Mouse (Mus musculus): ENCODE measurements at regions not wholly inside any gene's neighbourhood (a gene's known extent, or its start where the extent isn't known, plus 50 kb on each side); places are given as distances from the start of the nearest gene placed in this dataset.

DNA sequence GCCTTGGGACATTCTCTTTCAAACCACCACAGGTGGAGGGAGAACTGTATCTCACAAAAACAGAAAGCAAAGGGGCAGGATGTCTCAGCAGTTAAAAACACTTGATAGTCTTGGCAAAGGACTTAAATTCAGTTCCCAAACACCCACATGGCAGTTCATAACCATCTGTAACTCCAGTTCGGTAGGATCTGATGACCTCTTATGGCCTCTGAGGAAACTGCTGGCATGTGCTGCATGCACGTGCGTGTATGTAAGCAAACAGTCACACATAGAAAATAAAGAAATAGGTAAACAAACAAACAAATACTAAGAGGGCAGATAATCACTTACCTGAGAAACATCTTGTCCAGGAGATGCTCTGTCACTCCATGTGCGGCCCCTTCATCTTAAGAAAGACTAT, 129.4 kb upstream of the Ufm1 start:
- DNase-seq (ENCODE audit: low read depth, low spot score) (no peak), ATAC-seq (no peak)
- peak; percentile 11 for TF ChIP-seq CTCF (IDR thresholded peaks at IDR 0.05)
- ChIA-PET POLR2A (no interaction called here), CTCF (no interaction called here)
- in situ Hi-C loops (cut with MboI; ENCODE audit: low pct_unique_long_range_greater_than_20kb): no loop called here
- peaks cover 67% of the 10 kb centered on the region for H3K27me3 ChIP-seq

DNA sequence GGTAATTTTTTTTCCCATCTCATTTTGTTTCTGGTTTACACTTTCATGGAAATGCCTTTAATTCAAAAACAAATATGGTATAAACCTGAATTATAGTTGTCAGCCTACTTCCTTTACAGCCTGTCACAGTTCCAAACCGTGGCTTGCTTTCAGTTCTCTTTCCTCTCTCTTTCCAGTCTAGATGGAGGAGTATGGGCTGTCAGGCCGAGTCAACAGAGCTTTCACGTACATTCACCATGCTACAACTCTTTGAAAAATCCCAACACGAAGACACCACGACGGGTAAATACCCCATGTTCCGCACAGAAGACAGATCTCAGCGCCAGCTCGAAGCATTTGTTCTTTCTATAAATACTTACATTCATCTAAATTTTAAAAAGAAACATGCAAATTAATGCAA, 125.2 kb upstream of the Ufm1 start:
- in situ Hi-C loops (cut with MboI; ENCODE audit: low pct_unique_long_range_greater_than_20kb): no loop called here
- TF ChIP-seq CTCF (IDR thresholded peaks at IDR 0.05): no peak
- CTCF ChIA-PET: no interaction called here
- POLR2A ChIA-PET: no interaction called here
- no peak for DNase-seq (ENCODE audit: low read depth, low spot score)
- ATAC-seq: no peak
- peaks cover 37% of the 10 kb centered on the region for H3K27me3 ChIP-seq

DNA sequence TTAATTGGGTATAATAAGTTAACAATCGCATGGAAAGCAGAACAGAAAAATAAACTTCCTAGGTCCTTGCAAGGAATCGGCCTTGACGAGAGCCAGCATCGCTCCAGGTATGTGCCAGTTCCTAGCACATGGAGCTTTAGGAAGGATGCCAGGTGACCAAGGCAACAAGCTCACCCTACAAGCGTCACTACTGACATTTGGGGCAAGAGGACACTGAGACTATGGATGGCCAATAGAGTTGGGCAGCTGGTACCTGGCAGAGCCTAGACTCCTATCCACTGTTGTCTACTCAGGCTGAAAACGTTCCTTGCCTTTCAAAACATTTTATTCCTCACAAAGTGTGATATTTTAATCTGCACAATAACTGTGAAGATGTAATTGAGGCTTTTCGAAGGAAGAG, 124.6 kb upstream of the Ufm1 start:
- ChIA-PET CTCF (interaction anchor here (1.0 kb wide), 1 partner anchor 14 kb away, joined by 3 read pairs; no protein-coding TSS in a partner anchor), POLR2A (no interaction called here)
- DNase-seq (ENCODE audit: low read depth, low spot score) (no peak), ATAC-seq (no peak)
- H3K27me3 ChIP-seq: peaks cover 32% of the 10 kb centered on the region
- in situ Hi-C loops (cut with MboI; ENCODE audit: low pct_unique_long_range_greater_than_20kb): no loop called here
- no peak for TF ChIP-seq CTCF (IDR thresholded peaks at IDR 0.05)

DNA sequence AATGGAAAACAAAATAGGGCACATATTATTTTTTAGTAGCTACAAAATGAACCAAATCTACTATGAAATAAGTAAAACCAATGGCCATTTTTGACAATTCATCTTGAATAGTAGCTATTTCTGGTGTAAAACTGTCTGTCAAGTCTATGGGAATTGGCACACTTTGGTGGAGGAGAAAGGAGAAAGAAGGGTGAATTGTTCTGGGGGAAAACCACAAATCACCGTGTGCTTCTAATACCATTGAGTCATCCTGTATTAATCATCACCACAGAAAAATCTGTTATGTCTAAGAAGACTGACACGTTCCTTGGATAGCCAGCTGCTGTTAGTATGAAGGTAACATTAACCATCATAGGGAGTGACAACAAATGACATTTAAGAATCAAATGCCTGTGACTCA, 123.7 kb upstream of the Ufm1 start:
- DNase-seq (ENCODE audit: low read depth, low spot score): no peak
- ATAC-seq: no peak
- peaks cover 31% of the 10 kb centered on the region for H3K27me3 ChIP-seq
- in situ Hi-C loops (cut with MboI; ENCODE audit: low pct_unique_long_range_greater_than_20kb): no loop called here
- ChIA-PET POLR2A (no interaction called here), CTCF (interaction anchor here (0.9 to 1.0 kb wide), 2 partner anchors 8 to 13 kb away, joined by 3 read pairs; no protein-coding TSS in a partner anchor)
- no peak for TF ChIP-seq CTCF (IDR thresholded peaks at IDR 0.05)

DNA sequence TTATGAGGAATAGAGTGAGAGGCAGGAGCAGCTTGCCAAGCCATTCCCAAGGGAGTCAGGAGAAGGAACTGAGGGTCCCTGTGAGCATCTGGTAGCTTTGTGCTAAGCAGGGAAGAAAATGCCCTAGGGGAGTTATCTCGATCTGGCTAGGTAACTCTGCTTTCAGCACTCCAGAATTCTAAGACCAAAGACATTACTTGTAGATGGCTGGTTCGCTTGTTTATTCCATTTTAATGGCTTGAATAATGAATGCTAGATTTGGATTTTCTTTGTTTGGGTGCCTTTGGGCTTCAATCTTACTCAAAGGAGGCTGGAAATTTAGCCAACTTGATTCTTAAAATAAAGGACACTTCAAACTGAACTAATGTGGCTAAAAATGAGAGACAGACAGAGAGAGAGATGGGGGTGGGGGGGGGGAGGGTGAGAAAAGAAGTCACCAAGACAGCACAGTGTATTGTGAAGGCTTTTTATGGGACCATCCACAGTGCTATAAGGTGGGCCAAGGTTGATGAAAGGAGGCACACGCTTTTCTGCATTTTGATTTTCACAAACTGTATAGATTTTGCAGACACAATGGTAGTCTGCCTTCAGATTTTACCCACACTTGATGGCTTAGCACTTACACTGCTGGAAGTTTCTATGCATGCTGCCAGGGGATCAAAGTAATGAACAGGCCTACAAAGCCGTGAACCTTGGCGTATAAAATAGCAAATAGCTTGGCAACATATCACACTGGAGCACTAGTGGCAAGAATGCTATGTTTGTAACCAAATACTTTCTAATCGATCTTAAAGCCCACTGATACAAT, 121.3 kb upstream of the Ufm1 start:
- in situ Hi-C loops (cut with MboI; ENCODE audit: low pct_unique_long_range_greater_than_20kb): no loop called here
- no peak for TF ChIP-seq CTCF (IDR thresholded peaks at IDR 0.05)
- DNase-seq (ENCODE audit: low read depth, low spot score): no peak
- CTCF ChIA-PET: no interaction called here
- ATAC-seq: no peak
- POLR2A ChIA-PET: no interaction called here
- peaks cover 26% of the 10 kb centered on the region for H3K27me3 ChIP-seq

DNA sequence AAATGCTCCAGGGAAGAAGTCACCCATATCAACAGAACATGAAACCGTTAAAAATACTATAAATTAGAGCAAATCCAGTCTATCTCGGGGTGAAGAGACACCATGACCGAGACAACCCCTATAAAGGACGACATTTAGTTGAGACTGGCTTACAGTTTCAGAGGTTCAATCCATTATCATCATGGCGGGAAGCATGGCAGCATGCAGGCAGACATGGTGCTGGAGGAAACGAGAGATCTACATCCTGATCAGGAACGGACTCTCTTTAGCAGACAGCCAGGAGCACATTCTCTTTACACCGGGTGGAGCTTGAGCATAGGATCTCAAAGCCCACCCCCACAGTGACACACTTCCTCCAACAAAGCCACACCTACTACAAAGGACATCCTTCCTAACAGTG, 118.7 kb upstream of the Ufm1 start:
- in situ Hi-C loops (cut with MboI; ENCODE audit: low pct_unique_long_range_greater_than_20kb): no loop called here
- ChIA-PET POLR2A (no interaction called here), CTCF (no interaction called here)
- no peak for TF ChIP-seq CTCF (IDR thresholded peaks at IDR 0.05)
- ATAC-seq: no peak
- peaks cover 40% of the 10 kb centered on the region for H3K27me3 ChIP-seq
- no peak for DNase-seq (ENCODE audit: low read depth, low spot score)

DNA sequence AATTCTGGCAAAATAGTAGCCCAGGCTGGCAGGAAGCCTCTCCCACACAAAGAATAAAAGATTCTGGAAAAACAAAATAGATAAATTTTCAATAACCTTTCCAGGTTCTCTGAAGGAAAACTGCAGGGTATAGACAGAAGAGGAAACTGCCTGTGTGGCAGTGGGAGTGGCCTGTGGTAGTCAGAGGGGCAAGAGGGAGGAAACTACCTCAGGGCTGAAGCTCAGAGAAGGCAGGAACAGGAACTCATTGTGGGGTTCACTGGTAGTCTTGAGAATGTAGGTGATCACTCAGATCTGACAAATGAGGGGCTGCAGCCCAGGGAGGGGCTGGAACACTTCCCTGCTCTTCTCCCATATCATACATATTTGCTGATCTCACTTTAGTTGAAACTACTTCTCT, 118.0 kb upstream of the Ufm1 start:
- H3K27me3 ChIP-seq: peaks cover 43% of the 10 kb centered on the region
- no peak for TF ChIP-seq CTCF (IDR thresholded peaks at IDR 0.05)
- ChIA-PET POLR2A (no interaction called here), CTCF (no interaction called here)
- DNase-seq (ENCODE audit: low read depth, low spot score): no peak
- ATAC-seq: no peak
- in situ Hi-C loops (cut with MboI; ENCODE audit: low pct_unique_long_range_greater_than_20kb): no loop called here

DNA sequence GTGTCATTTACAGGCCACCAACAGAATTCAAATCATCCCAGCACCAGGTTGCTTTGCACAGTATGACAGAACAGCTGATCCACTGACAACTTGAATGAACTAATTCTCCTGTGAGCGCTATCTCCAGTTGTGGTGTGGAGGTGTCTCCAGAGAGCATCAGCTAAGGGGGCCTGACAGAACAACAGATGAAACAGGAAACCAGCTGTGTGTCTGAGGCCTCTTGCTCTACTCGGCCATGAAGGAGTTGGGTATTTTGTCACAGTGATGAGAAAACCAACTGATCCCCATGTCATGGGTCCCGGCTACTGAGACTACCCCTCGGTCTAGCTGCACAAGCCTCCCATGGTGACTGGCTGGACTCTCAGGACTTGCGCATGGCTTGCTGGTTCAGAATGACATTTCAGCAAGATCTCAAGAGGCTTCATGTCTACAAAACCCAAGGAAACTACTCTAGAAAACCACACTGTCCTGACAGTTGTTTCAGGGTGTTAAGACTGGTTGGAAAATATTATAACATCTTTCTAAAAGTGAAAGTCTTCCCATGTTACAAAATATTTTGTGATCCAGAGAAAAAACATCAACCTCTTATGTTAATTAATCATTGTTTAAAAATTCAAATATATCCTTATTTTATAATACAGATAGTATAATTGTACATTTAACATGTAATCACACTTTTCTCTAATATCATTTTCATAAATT, 113.9 kb upstream of the Ufm1 start:
- in situ Hi-C loops (cut with MboI; ENCODE audit: low pct_unique_long_range_greater_than_20kb): no loop called here
- TF ChIP-seq CTCF (IDR thresholded peaks at IDR 0.05): no peak

DNA sequence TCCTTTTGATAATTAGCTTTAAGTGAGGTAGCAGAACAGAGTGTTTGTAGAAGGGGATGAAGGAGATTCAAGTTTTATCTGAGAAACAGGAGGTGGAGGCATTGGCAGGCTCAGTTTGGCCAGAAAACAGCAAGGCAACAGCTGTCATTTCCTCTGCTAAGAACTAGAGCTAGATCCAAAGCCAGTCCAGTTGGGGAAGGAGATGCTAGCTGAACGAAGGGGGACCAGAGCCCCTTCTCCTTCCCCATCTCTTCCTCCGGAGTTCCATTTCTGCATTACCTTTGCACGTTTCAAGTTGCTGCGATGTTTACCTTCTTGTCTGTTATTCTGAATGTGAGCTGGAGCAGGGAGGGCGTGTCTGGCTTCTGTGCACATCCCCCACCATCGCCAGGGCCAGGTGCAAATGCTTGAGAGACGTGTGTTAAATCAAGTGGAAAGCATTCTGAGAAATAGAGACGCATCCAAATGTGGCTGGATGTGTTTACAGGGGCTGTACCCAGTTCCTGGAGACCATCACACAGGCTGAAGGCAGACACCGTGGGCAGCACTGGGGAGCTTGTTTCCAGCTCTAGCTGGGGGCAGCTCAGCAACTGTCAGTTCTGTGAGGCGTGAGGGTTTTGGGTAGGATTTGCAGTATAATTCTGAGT, 111.4 kb upstream of the Ufm1 start:
- ChIA-PET CTCF (interaction anchor here (1.0 kb wide), 1 partner anchor 13 kb away, joined by 3 read pairs; no protein-coding TSS in a partner anchor), POLR2A (no interaction called here)
- TF ChIP-seq CTCF (IDR thresholded peaks at IDR 0.05): no peak
- DNase-seq (ENCODE audit: low read depth, low spot score): no peak
- H3K27me3 ChIP-seq: peaks cover 78% of the 10 kb centered on the region
- in situ Hi-C loops (cut with MboI; ENCODE audit: low pct_unique_long_range_greater_than_20kb): no loop called here
- ATAC-seq: no peak

More for the DNA sequence above, 113.9 kb upstream of the Ufm1 start:
- ATAC-seq: no peak
- no peak for DNase-seq (ENCODE audit: low read depth, low spot score)
- ChIA-PET CTCF (no interaction called here), POLR2A (no interaction called here)
- H3K27me3 ChIP-seq: peaks cover 76% of the 10 kb centered on the region

DNA sequence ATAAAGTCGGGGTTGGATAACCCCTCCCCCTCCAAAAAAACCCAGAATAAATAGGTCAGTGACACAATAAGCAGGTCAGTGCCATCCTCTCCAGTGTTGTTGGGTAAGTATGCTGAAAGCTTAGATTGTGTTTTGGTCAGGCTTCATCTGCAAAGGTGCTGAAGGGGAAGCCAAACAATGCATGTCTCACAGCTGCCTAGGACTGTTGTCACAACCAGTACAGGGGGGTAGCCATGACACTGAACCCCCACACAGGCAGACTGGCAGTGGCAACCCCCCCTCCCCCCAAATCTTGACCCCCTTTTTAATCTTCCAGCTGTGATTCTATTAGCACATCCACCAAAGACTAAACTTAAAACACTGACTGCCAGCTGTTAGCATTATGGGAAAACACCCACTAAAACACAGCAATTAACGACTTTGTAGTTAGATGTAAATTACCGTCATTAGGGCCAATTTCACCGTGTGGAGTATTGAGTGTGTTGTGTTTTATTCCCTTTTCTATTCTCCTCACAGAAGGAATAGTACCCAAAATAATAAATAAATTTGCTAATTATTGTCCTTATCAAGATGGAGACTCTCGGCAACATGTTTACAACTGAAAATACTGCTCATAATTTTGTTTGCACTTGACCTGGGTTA, 105.5 kb upstream of the Ufm1 start:
- ATAC-seq: no peak
- no peak for TF ChIP-seq CTCF (IDR thresholded peaks at IDR 0.05)
- in situ Hi-C loops (cut with MboI; ENCODE audit: low pct_unique_long_range_greater_than_20kb): no loop called here
- CTCF ChIA-PET: no interaction called here
- peaks cover 55% of the 10 kb centered on the region for H3K27me3 ChIP-seq
- DNase-seq (ENCODE audit: low read depth, low spot score): no peak
- POLR2A ChIA-PET: no interaction called here

DNA sequence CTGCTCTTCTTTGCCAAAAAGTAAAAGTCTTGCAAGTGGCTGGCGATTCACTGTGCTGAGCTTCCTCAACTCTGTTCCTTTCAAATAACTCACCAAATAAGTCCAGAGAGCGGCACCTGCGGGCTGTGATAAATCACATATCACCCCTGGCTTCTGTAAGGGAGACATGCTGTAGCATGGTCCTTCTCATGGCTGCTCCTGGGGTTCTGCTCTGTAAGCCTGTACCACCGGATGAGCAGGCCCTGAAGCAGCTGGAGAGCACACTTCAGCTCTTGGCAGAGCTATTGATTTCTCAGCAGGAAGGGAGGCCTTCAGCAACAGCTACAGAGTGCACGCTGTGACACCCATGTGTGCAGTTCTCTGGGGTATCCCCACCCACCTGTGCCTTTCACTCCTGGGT, 101.5 kb upstream of the Ufm1 start:
- DNase-seq (ENCODE audit: low read depth, low spot score): no peak
- POLR2A ChIA-PET: no interaction called here
- CTCF ChIA-PET: interaction anchor here (1.2 kb wide), 1 partner anchor 11 kb away, joined by 3 read pairs; no protein-coding TSS in a partner anchor
- ATAC-seq: no peak
- no peak for TF ChIP-seq CTCF (IDR thresholded peaks at IDR 0.05)
- H3K27me3 ChIP-seq: peaks cover 40% of the 10 kb centered on the region
- in situ Hi-C loops (cut with MboI; ENCODE audit: low pct_unique_long_range_greater_than_20kb): no loop called here
